Mouse (Mus musculus) adrenal gland, adult (tissue): ENCODE data around the gene Hspbap1.
A peak's percentile ranks its signal among the peaks of the same experiment; 100 is the strongest.

ENCODE experiments used
- DNase-seq, 2 experiments: peaks; one replicate each; pipeline ENCODE4 v3.0.0; 2022 to 2023; ENCODE audit warnings: low spot score in 1 of 2; ENCODE audit not compliant: inconsistent age in 2 of 2

The Hspbap1 gene

DNA sequence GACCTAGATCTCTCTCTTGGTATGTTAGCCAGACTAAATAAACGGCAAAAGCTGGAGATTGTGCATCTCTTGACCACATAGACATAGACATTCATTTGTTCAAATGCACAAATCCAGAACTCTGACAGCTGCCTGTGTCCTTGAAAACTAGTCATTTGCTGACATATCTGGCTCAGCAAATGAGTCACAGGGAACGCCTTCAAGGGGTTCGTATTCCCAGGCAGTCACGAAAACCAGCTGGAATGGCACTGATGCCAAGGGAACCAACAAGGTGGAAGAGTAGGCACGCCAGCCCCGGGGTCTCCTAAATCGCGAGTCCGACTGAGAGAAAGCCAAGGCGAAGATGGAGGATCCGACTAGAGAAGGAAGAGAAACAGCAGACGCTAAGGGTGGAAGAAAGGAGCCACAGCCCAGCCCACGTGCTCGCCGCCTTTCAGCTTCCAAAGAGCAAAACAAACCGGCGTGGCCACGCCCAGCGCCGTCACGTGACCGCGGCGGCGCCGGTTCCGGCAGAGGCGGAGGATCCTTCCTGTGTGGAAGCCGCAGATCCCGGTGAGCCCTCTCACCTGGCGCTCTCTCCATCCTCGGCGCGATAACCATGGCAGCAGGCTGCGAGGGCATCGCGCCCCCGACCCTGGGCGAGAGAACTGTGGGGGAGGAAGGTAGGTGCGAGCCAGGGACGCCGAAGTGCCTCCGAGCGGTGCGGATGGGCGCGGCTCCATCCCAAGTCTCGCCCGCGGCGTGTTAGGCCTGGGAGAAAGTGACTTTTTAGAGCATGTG is at the start of gene Hspbap1:
Gene Hspbap1, plus strand, starts transcription at position 498 of the 780 bp plus-strand sequence.
- DNase-seq: peak; percentile 93 to 98

DNA sequence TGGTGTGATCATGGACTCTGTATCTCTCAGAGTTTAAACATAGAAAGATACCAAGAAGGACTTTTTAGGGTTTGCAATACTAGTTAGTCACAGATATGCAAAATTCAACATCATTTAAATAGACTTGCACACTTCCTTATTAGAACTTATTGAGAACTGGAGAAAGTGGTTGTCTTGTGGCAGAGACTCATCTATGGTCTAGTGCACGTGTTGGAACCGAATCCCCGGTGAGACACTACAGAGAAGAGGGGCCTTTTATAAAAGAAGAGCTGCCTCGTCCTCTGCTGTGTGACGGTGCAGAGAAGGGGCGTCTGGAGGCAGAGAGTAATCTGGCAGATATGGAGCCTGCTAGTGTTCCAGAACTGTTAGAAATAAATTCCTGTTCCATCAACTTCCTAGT is 45.6 kb upstream of the Hspbap1 start:
- no peak for DNase-seq

DNA sequence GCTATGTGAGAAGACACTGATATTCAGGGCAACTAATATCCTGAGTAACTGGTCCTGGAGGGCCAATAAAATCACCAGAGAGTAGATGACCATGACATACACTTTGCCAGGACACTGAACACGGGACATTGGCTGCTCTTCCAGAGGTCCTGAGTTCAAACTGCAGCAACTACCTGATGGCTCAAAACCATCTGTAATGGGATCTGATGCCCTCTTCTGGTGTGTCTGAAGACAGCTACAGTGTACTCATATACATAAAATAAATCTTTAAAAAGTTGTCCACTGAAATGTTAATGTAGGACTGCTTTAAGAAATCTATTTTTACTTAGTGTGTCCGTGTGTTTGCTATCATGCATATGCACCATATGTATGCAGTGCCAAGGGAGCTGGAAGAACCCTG is 43.6 kb upstream of the Hspbap1 start:
- DNase-seq: no peak

DNA sequence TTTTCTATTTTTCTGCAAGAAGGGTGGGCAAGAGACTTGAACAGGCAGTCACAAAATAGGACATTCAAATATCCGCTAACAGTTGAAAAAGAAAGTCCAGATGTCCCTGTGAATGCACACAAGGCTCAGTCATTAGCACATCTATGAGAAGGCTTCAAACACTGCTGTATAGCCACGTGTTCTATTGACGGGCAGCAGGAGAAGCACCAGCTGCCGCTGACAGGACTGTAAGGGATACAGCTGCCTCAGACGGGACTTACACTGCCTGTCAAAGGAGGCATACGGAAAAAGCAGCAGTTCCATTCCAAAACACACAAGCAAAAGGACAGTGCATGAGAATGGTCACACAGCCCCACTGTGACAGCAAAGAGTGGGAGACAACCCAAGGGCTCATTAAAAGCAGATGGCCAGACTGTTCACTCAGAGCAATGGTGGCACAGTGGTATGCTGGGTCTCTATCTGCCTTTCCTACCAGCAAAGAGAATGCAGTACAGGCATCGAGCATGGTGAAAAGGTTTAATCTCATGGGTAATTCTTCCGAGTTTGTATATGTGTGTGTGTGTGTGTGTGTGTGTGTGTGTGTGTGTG is 40.9 kb upstream of the Hspbap1 start:
- DNase-seq: no peak

DNA sequence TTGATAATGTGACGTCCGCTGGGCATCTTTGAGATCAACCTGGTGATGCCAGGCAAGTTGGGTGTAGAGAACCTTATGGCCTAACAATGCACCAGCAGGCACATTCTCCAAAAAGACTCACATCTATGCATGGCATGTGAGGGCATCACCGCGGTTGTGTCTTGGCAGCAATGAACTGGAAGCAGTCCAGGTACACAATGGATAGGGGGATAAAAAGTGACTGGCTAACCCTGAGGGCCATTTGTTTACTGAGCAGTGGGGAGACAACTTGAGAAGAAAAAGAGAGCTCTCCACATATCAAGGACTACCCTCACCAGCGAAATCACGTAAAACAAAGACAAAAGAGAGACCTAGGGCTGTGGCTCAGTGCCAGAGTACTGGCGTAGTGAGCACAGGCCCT is 38.1 kb upstream of the Hspbap1 start:
- DNase-seq: peak in 1 of 2 experiments; percentile 35

DNA sequence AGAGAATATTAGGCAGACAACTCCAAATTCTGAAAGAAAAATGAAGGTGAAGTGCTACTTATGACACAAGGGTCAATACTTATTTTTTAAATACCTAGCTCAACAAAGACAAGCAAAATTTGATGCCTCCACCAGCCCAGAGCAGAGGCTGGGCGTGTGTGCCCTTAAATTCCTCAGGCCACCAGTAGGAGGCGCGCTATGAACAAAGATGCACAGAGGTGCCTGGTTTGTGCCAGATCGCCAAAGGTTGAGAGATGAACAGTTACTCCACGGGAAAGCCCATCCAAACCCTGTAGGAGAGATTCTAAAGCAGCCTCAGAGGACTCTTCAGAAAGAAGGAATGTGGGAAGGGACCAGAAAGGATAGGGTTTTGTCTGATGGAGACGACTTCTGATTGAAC is 36.1 kb upstream of the Hspbap1 start:
- peak; percentile 59 to 82 for DNase-seq

DNA sequence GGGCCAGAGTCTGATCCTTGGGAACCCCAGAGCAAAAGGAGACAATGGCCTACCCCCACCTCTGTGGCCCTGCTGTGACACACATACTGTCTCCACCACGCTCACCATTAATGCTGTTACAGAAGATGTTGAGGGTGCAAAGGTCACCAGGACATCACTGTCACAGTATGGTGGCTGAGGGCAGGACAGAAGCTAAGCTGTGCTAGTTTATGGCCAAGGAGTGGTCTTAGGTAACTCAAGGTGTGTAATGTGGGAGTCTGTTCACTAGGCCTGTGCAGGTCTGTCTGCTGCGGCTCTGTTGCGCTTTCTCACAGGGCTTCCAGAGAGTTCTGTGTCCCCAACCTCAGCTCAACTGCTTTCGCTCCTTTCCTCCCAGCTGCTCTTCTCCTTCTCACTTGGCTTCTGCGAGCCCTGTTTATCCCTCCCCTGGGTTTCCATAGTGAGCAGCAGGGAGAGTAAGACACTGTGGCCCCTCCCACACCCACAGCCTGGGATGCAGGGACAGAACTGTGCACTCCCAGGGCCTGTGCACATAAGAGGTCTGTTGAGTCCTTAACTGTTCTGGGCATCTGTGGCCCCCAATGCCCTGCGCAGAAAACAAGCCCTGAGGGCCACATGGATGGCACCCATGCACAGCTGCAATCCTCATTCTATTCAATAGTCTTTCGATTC is 31.9 kb upstream of the Hspbap1 start:
- DNase-seq: no peak

DNA sequence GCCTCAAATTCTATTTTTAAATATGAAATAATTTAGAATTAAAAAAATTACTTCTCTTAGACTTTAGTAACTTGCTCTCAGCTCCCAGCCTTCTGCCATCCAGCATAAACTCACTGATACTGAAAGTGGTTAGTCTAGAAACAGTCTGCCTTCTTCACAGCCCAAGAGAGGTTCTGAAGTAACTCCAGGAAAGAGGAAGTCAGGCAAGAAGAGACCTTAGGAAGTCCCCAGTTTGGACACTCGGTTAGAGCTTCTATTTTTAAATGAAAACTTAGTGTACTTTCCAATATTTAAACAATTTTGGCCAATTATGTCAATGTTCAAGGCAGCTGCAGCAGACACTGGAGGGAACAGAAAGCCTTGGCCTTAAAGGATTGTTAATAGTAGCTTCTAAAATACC is 30.6 kb upstream of the Hspbap1 start:
- no peak for DNase-seq

DNA sequence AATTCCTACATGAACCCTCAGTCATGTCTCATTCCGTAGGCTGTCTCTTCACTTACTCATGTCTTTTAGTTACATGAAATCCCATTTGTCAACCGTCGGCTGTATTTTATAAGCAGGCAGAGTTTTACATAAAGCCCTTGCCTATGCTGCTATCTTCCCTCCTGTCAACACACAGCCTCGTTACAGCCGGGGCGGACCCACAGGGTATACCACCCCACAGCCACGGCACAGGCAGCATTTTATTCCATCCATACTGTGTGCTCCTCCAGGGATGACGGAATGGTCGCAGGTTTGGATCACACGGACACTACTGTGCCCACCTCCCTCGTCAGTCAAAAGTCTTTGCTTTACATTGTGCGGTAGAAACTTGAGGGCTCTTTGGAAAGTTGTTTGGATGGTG is 29.8 kb upstream of the Hspbap1 start:
- DNase-seq: no peak

DNA sequence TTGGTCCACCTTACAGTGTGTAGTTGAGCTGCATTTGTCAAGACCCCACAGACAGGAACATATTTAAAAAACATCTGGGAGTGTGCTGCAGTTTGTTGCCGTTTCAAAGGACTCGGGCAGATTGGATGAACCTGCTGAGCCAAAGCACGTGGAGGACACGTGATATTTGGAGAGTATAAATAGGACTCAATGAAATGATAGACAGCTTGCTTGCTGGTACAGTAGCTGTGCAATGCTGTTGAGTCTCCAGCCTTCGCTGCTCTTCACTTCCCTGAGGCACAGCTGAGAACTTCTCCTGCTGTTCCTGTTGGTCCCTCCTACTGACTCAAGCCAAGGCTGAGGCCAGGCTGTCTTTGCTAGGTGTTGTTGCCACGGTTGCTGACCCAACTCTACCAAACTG is 29.2 kb upstream of the Hspbap1 start:
- DNase-seq: no peak

DNA sequence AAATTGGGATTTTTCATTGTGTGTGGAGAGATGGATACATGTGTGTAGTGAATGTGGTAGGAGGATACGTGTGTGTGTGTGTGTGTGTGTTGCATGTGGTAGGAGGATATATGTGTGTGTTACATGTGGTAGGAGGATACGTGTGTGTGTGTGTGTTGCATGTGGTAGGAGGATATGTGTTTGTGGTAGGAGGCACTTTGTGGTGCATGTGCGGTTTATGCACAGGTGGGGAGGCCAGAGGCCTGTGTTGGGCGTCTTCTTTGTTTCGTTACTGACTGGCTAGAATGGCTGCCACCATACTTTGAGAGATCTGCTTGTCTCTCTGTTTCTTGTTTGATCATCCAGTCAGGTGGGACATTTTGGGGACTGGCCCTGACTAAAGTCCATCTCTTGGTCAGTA is 28.6 kb upstream of the Hspbap1 start:
- DNase-seq: no peak

DNA sequence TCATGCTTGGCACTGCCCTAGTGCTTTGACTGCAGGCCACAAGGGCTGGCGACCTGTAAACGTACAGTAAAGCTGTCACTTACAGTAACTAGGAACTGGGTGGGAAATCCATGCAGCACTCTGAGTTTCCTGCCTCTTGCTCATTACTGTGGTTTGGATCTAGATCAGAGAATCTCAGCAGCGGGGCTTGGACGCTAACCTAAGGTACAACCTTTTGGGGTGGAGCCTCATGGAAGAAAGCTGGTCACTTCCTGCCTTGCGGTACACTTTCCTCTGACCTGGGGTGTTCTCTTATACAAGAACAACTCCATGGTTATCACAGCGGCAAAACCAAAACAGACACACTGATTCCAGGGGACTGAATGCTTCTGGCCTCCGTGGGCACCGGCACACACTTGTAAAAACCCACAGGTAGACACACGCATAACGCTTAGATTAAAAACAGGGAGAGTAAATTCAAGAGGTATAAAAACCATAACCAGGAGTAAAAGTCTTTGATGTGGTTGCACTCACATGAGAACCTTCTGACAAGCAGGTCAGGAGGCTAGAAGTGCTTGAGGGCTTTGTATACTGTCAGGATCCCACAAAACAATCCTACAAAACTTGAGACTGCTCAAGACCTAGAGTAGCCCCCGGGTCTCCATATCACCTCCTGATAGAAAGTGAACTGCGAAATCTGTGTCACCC is 27.8 kb upstream of the Hspbap1 start:
- DNase-seq: no peak

DNA sequence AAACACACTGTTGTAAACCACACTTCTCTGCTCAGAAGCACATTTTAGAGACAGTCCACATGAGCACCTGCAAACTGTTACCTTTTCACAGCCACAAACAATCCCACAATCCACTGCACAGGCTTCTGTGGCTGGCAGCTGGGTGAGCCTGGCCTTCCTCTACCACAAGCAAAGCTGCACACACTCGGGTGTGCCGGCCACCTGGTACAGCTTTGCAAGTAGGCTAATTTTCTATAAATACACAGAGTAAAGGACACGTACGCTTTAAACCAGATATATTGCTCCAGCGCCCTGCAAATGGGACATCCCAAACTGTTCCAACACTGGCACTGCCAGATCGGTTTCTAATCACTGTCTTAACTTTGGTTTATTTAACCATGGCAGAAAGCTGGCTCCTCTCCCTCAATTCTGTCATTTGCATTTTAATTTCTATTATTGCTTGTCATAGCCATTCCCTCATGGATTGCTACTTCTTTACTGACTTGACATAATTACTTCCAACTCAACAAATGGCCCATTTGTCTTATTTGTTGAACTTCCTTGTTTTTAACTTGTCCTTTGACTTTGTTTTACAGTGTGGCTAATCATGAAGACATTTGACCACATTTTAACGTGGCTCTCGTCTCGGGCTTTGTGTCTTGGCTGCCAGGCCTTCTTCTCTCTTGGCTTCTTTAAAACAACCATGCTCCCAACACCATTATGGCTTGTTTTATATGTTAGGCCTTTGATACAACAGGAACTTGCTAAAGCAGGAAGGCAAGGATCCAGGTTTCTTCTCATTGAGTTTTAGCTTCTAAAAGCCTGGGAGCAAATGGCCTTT is 22.5 kb upstream of the Hspbap1 start:
- DNase-seq: no peak

DNA sequence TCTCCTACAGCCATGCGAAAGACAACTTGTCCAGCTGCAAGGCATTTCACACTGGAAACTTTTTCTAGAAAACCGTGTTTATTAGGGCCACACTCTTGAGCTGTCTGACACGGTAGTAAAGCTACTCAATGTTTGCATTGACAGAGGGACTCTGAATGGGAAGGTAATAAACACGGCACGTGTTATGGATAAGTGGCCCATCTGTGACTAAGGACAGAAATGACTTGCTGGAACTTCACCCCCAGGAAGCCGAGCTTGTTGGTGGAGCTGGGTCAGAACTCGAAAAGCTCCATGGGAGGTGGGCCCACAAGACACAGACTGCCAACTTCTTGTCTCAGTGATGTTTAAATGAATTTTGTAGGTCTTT is 22.0 kb upstream of the Hspbap1 start:
- no peak for DNase-seq

DNA sequence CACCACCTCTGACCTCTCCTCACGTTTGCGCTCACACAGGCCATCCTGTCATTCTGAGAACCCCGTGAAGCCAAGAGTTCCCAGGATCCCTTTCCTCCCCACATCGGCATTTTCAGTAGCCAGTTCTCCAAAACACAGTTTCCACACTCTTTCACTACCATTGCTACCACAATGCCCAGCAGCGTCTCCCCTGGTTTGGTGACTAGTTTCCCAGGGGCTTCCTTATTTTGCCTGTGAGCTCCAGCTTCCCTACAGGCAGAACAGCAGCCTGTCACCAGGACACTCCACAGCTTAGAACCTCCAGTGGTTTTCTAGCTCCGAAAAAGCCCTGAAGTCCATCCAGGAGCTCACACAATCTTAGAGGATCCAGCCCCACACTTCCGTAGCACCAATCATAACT is 20.8 kb upstream of the Hspbap1 start:
- no peak for DNase-seq

DNA sequence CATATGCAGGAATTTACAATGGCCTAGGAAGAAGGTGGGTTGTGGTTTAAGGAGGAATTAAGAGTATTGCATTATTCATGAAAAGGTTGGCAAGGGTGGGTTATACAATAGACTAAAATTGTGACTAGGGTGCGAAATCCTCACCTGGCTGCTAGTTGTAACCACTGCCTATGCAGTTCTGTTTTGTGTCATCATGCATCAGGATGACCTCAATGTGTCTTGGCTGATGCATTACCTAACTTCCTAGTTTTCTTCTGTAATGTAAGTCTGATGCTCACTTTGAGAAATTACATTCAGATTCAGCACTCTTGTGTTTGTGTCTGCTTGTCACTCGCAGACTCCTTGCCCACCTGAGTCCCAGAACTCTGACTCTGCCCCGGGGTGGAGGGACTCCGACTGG is 18.3 kb upstream of the Hspbap1 start:
- DNase-seq: no peak

DNA sequence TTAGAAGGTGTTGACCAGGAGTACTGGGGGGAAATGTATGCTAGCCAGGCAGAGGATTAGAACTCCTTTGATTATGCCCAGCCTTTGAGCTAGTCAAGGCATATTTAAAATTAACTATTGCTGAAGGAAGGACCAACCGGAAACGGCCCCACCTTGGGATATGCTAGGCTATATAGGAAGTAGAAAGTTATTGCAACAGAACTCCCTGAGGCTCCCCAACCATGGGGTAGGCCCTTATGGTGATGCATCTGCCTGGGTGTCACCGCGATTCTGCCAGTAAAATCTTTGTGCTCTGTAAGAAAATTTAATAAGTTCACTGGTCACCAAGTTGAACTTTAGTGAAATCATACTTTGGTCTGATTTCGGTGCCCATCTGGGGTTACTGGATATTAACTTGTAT is 16.2 kb upstream of the Hspbap1 start:
- no peak for DNase-seq

DNA sequence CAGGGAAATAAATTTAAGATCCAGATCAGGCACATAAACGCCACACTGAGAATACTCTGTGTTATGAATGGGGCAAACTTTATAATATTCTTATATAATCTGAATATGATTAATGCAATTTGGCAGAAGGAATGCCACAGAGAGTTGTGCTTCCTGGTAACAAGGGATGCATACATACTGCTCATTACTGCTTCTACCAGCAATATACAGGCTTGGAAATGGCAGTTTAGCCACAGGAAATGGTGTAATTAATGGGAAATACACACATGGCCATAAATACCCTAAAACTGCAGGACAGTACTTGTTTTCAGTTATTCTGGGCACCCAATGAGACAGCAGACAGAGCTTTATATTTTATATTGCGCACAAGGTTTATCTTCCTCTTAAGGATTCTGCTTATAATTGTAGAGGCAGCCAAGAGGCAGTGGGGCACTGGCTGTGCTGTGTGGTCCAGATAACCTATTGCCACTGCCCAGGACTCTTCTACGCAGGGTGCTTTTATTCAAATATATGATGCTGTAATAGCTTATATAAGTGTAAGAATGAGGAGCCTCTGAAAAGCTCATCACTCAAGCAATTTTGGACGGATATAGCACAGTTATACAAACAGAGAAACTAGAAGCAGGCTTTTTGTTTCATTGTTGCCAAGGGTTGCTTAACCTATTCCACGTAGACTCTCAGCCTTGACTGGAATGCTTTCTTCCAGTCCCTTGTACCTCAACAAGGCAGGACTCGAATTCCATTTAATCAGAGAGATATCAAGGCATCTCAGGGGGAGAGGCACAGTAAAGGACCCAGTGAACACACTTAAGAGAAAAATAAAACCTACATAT is 14.5 kb upstream of the Hspbap1 start:
- DNase-seq: no peak

DNA sequence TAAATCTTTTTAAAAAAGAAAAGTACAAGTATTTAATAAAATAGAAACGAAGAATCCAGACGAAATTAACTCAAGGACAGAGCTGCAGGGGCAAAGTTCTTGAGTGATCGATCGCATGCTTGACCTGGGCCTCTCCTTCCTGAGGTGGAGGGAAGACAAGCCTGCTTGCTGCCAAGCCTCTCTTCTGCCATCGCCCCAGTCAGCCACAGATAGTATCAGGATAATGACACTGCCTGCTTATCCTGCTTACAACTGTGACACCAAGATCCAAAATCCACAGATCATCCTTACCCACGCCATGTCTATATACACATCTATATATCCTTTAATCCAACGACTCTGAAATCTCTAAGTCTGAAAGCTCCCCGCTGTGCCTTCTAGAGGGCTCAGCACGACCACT is 13.5 kb upstream of the Hspbap1 start:
- DNase-seq: no peak

DNA sequence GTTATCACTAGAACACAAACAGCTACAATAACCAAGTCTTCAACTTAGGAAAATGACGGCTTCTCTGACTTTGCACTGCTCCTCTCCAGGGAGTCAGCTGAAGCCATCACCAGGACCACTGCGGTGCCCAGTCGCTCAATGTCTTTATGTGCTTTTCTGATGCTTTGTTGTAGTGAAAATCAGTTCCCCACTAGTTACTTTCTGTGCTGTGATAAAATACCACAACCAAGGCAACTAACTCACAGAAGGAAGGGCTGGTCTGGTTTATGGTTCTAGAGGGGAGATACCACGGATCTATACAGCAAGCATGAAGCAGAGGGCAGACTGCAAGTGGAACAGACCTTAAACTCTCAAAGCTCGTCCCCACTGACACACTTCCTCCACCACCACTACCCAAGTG is 10.8 kb upstream of the Hspbap1 start:
- no peak for DNase-seq
